Mouse (Mus musculus) thymus, adult 18-20 months (tissue): ENCODE results near the gene Npc2.

Source experiments
- DNase-seq, 2 experiments: peaks; one replicate each; pipeline ENCODE4 v3.0.0; 2022; ENCODE audit warnings: mixed read lengths in 2 of 2

Gene Npc2

GRCm38 (mm10) chr12:84772726-84773441 lies at the start of gene Npc2, which contains the start of gene Isca2:
Gene Npc2, minus strand, starts transcription at chr12:84773152.
Gene Isca2, plus strand, starts transcription at chr12:84773251.
- peak; percentile 98 to 99 for DNase-seq

- no peak for DNase-seq
Measured at GRCm38 (mm10) chr12:84819236-84820168, 46.5 kb upstream of the Npc2 start.

- DNase-seq = no peak
Measured at GRCm38 (mm10) chr12:84818496-84818895, 45.5 kb upstream of the Npc2 start.

GRCm38 (mm10) chr12:84814663-84815325 lies 41.8 kb upstream of the Npc2 start:
- no peak for DNase-seq

GRCm38 (mm10) chr12:84813773-84814172 lies 40.8 kb upstream of the Npc2 start:
- DNase-seq = no peak

- no peak for DNase-seq
Measured at GRCm38 (mm10) chr12:84812004-84812403, 39.1 kb upstream of the Npc2 start.

- DNase-seq = no peak
Measured at GRCm38 (mm10) chr12:84811510-84811909, 38.6 kb upstream of the Npc2 start.

- no peak for DNase-seq
Measured at GRCm38 (mm10) chr12:84810810-84811209, 37.9 kb upstream of the Npc2 start.

GRCm38 (mm10) chr12:84809033-84809432 lies 36.1 kb upstream of the Npc2 start:
- DNase-seq = no peak

- DNase-seq = no peak
Measured at GRCm38 (mm10) chr12:84807351-84807750, 34.4 kb upstream of the Npc2 start.

GRCm38 (mm10) chr12:84806726-84807125 lies 33.8 kb upstream of the Npc2 start:
- DNase-seq = no peak

- no peak for DNase-seq
Measured at GRCm38 (mm10) chr12:84806010-84806409, 33.1 kb upstream of the Npc2 start.

- DNase-seq = no peak
Measured at GRCm38 (mm10) chr12:84805228-84805842, 32.4 kb upstream of the Npc2 start.

- DNase-seq = no peak
Measured at GRCm38 (mm10) chr12:84802625-84803024, 29.7 kb upstream of the Npc2 start.

- no peak for DNase-seq
Measured at GRCm38 (mm10) chr12:84801532-84802110, 28.7 kb upstream of the Npc2 start.

- no peak for DNase-seq
Measured at GRCm38 (mm10) chr12:84800419-84800818, 27.5 kb upstream of the Npc2 start.

GRCm38 (mm10) chr12:84799086-84799485 lies 26.1 kb upstream of the Npc2 start:
- no peak for DNase-seq

- no peak for DNase-seq
Measured at GRCm38 (mm10) chr12:84794647-84795046, 21.7 kb upstream of the Npc2 start.

- no peak for DNase-seq
Measured at GRCm38 (mm10) chr12:84792629-84793028, 19.7 kb upstream of the Npc2 start.

GRCm38 (mm10) chr12:84790853-84791252 lies 17.9 kb upstream of the Npc2 start:
- no peak for DNase-seq

- DNase-seq = no peak
Measured at GRCm38 (mm10) chr12:84786091-84786490, 13.1 kb upstream of the Npc2 start.
